Mouse (Mus musculus) lung, postnatal 10 days (tissue): ENCODE measurements around the gene Slc5a3.

Source experiments
- DNase-seq: peaks from one replicate; pipeline ENCODE4 v3.0.0; 2021

Slc5a3 gene

DNA sequence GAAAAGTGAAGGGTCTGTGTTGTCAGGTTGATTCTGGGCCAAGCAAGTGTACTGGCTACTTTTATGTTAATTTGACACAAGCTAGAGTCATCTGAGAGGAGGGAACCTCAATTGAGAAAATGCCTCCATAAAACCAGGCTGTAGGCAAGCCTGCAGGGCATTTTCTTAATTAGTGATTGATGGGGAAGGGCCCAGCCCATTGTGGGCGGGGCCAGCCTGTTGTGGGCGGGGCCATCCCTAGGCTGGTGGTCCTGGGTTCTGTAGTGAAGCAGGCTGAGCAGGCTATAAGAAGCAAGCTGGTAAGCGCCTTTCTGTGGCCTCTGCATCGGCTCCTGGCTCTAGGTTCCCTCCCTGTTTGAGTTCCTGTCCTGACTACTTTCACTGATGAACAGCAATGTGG is 69.1 kb downstream of the Slc5a3 start:
- no peak for DNase-seq

- DNase-seq, result no peak
These were observed 69.5 kb downstream of the Slc5a3 start for GRCm38 (mm10) chr16:92127666-92128065.

DNA sequence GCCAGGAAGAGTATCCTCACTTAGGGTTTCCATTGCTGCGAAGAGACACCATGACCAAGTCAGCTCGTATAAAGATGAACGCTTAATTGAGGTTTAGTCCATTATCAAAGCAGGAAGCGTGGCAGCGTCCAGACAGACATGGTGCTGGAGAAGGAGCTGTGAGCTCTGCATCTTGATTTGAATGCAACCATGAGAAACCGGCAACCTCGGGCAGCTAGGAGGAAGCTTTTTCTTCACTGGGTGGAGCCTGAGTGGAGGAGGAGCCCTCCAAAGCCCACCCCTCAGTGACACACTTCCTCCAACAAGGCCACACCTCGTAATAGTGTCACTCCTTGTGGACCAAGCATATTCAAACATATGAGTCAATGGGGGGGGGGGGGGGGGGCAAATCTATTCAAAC is 71.7 kb downstream of the Slc5a3 start:
- no peak for DNase-seq

- DNase-seq, result no peak
These were observed 74.4 kb downstream of the Slc5a3 start for GRCm38 (mm10) chr16:92132511-92132910.

- DNase-seq, result no peak
These were observed 76.1 kb downstream of the Slc5a3 start for GRCm38 (mm10) chr16:92134148-92134764.

- no peak for DNase-seq
These were observed 78.2 kb downstream of the Slc5a3 start for GRCm38 (mm10) chr16:92136275-92136674.
